Mouse (Mus musculus): ENCODE data around the gene Mpp6. TPM values are rescaled to one million over a fixed set of nuclear protein-coding genes. Genes with fewer than 3 reads are reported as not detected.
A peak's percentile ranks its signal among the peaks of the same experiment; 100 is the strongest.

Gene Mpp6
- 19.5 and 22.0 TPM in 2 replicates for polyA plus RNA-seq (2012; rRNA removed)

DNA sequence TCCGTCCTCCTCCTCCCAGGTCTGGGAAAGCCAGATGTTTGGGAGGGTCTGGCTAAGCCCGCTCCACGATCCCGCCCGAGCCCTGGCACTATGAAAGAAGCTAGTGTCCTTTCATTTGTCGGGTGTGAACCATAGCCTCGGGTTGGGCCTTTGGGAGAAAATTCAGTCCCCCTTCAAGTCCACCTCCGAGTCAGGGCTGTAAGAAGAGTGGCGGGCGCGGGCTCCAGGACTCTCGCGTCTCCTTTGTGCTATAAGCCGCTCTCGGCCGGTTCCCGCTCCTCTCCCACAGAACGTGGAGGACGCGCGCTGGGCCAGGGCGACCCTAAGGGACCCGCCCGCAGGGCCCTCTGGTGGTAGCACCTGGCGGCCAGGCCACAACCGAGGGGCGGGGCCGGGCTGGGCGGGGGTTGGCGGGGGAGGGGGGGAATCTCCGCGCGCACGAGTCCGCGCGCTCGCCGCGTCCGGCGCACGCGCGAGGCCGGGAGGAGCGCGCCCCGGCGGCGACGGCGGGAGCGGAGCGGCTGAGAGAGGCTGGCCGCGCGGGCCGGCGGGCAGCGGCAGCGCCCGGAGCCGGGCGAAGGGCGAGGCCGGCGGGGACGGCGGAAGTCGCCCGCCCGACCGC, at the start of gene Mpp6:
Mpp6 (plus strand) TSS at position 485 of the 622 bp plus-strand sequence.
- TF ChIP-seq CTCF (IDR thresholded peaks at IDR 0.05; ENCODE audit: borderline replicate concordance, extremely low read depth, insufficient read depth, insufficient read length) = peak; percentile 51; the same call in 1 of the 2 replicates
- TF ChIP-seq POLR2A (IDR thresholded peaks at IDR 0.05; ENCODE audit: borderline replicate concordance, extremely low read depth, insufficient read depth, insufficient read length, poor library complexity, severe bottlenecking) = peak; percentile 82
- DNase-seq (ENCODE audit: low read depth) = peak; percentile 92

DNA sequence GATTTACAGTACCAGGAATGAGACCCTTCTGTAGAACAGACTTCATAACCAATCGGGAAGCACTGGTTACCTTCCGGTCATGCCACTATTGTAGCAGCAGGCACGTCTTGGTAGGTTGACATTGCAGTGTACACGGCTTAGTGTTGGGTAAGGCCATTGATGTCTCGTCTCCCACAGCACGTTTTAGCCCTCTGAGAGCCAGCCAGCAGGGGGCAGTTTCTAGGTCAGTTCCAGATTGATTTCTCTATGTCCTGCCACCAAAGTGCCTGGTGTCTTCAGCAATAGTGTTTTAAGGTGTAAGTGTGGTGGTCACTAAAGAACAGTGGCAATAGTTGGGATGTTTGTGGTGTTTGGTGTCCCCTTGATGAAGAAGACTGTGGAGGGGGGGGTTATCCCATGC, 43.9 kb upstream of the Mpp6 start:
- TF ChIP-seq CTCF (IDR thresholded peaks at IDR 0.05; ENCODE audit: borderline replicate concordance, extremely low read depth, insufficient read depth, insufficient read length) (no peak), POLR2A (IDR thresholded peaks at IDR 0.05; ENCODE audit: borderline replicate concordance, extremely low read depth, insufficient read depth, insufficient read length, poor library complexity, severe bottlenecking) (no peak)
- DNase-seq (ENCODE audit: low read depth) = no peak

DNA sequence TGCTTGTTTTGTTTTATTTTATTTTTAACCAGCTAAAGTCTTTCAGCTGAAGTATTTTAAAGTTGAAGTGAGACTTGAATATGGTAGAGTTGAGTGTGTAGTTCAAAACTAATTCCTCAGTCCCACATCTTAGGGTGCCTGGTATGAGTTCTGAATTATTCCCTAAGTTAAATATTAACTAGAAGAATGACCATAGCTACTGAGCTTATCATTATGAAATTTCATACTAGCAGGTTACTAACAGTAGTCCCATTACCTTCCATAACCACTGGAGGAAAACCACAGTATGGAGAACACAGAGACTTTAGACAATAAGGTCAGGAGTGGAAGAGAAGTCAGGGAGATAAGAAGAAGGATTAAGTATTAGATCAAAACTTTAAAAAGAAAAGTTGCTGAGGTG, 41.6 kb upstream of the Mpp6 start:
- TF ChIP-seq POLR2A (IDR thresholded peaks at IDR 0.05; ENCODE audit: borderline replicate concordance, extremely low read depth, insufficient read depth, insufficient read length, poor library complexity, severe bottlenecking) (no peak), CTCF (IDR thresholded peaks at IDR 0.05; ENCODE audit: borderline replicate concordance, extremely low read depth, insufficient read depth, insufficient read length) (no peak)
- no peak for DNase-seq (ENCODE audit: low read depth)

DNA sequence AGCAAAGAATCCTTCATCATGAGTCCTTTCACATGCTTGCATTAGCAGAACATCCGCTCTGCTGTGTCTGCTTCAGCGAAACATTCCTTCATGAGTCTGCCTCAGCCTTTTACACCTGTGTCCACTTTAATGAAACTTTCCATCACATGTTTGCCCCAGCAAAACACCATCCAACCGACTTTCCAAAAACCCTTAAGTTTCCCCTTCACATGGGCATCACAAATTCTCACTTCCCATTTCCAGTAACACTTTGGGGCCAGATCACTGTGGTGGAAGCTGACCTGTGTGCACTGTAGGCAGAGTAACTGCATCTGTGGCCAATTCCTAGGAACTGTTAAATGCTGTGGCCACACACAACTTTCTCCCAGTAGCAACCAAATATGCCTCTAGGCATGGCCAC, 34.8 kb upstream of the Mpp6 start:
- no peak for DNase-seq (ENCODE audit: low read depth)
- TF ChIP-seq CTCF (IDR thresholded peaks at IDR 0.05; ENCODE audit: borderline replicate concordance, extremely low read depth, insufficient read depth, insufficient read length) (no peak), POLR2A (IDR thresholded peaks at IDR 0.05; ENCODE audit: borderline replicate concordance, extremely low read depth, insufficient read depth, insufficient read length, poor library complexity, severe bottlenecking) (no peak)

GRCm38 (mm10) chr6:50076473-50076872, 33.6 kb upstream of the Mpp6 start:
- no peak for TF ChIP-seq CTCF (IDR thresholded peaks at IDR 0.05; ENCODE audit: borderline replicate concordance, extremely low read depth, insufficient read depth, insufficient read length)
- no peak for TF ChIP-seq POLR2A (IDR thresholded peaks at IDR 0.05; ENCODE audit: borderline replicate concordance, extremely low read depth, insufficient read depth, insufficient read length, poor library complexity, severe bottlenecking)

DNA sequence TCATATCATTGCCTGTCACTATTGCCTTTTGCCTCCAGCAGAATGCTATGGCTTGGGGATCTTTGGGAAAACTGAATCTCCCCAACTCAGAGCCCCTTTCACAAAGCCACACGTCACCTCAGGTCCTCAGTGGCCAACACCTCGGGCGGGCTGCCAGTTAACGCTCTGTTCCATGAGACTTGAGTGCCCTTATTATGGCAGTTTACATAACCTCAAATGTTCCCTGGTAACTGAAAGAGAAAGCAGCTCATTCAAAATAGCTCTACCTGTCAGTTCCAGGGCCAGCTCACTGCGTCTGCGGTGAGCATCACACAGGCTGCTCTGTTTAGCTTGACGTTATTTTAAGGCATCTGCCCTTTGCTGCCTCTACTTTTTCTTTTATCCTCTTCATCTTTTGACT, 29.6 kb upstream of the Mpp6 start:
- TF ChIP-seq POLR2A (IDR thresholded peaks at IDR 0.05; ENCODE audit: borderline replicate concordance, extremely low read depth, insufficient read depth, insufficient read length, poor library complexity, severe bottlenecking) (no peak), CTCF (IDR thresholded peaks at IDR 0.05; ENCODE audit: borderline replicate concordance, extremely low read depth, insufficient read depth, insufficient read length) (no peak)

More at GRCm38 (mm10) chr6:50076473-50076872, 33.6 kb upstream of the Mpp6 start:
- DNase-seq (ENCODE audit: low read depth) = no peak

GRCm38 (mm10) chr6:50085206-50085605, 24.8 kb upstream of the Mpp6 start:
- no peak for DNase-seq (ENCODE audit: low read depth)
- TF ChIP-seq CTCF (IDR thresholded peaks at IDR 0.05; ENCODE audit: borderline replicate concordance, extremely low read depth, insufficient read depth, insufficient read length) (no peak), POLR2A (IDR thresholded peaks at IDR 0.05; ENCODE audit: borderline replicate concordance, extremely low read depth, insufficient read depth, insufficient read length, poor library complexity, severe bottlenecking) (no peak)

More for the DNA sequence above, 29.6 kb upstream of the Mpp6 start:
- DNase-seq (ENCODE audit: low read depth) = peak; percentile 13

DNA sequence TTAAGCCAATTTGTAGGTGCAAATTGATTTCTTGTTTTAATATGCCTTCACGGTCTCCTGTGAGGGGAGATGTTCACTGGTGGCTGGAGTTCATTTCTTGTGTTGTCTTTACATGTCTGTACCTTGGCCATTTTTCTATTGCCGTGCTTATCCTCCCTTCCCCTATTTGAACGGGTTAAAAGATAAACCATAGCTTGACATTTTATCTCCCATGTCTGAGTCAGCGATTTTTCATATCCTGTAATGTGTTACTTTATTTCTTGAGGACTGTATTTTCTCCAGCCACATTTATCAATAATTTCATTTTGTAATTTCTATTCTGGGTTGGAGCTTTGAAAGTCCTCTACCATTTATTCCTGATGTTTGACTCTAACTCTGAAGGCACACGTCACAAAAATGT, 20.7 kb upstream of the Mpp6 start:
- TF ChIP-seq CTCF (IDR thresholded peaks at IDR 0.05; ENCODE audit: borderline replicate concordance, extremely low read depth, insufficient read depth, insufficient read length) (no peak), POLR2A (IDR thresholded peaks at IDR 0.05; ENCODE audit: borderline replicate concordance, extremely low read depth, insufficient read depth, insufficient read length, poor library complexity, severe bottlenecking) (no peak)

DNA sequence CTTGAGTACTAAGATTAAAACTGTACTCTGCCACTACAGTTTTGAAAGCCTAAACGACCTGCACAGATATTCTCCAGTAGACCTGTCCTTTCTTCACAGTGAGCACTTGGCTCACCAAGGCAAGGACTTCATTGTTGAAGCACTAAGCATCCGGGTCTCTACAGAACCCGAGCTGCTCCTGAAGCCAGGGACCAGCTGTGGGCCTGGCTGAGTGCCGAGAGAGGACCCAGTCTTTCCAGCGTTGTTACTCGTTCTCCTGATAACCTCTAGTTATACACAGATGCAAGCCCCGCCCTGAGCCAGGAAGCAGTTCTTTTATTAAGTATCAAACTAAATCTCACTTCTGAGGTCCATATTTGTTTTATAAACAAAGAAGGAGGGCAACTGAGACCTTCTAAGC, 19.8 kb upstream of the Mpp6 start:
- TF ChIP-seq CTCF (IDR thresholded peaks at IDR 0.05; ENCODE audit: borderline replicate concordance, extremely low read depth, insufficient read depth, insufficient read length) (no peak), POLR2A (IDR thresholded peaks at IDR 0.05; ENCODE audit: borderline replicate concordance, extremely low read depth, insufficient read depth, insufficient read length, poor library complexity, severe bottlenecking) (no peak)
- no peak for DNase-seq (ENCODE audit: low read depth)

More for the DNA sequence above, 20.7 kb upstream of the Mpp6 start:
- DNase-seq (ENCODE audit: low read depth) = no peak

DNA sequence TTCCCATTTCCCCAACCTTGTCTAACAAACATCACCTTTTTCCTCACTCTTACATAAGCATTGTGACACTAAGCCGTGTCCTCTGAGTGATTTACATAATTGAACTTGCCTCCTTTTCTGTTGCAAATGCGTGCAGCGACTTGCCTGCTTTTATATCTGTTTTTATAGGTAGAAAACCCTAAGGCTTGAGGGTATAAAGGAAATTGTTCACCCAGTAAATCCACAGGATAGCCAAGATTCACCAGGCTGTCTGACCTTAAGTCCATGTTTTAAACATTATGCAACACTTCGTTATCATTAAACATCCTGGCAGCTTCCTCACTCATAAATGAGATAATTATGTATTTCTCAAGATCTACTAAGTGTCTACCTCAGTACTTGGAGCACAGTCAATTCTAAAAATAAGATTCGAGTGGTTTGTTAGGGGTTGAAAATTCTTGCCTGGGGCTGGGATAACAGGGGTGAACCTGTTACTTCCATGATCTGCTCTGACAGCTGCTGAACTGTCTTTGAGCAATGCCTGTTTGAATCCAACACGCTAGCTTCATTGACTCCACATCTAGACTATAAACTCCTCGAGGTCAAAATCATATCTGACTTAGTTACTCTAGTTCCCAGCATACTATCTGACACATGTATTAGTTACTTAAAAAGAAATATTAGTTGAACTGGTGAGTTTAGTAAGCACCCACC, 18.4 kb upstream of the Mpp6 start:
- DNase-seq (ENCODE audit: low read depth) = no peak
- TF ChIP-seq CTCF (IDR thresholded peaks at IDR 0.05; ENCODE audit: borderline replicate concordance, extremely low read depth, insufficient read depth, insufficient read length) = no peak
- no peak for TF ChIP-seq POLR2A (IDR thresholded peaks at IDR 0.05; ENCODE audit: borderline replicate concordance, extremely low read depth, insufficient read depth, insufficient read length, poor library complexity, severe bottlenecking)

DNA sequence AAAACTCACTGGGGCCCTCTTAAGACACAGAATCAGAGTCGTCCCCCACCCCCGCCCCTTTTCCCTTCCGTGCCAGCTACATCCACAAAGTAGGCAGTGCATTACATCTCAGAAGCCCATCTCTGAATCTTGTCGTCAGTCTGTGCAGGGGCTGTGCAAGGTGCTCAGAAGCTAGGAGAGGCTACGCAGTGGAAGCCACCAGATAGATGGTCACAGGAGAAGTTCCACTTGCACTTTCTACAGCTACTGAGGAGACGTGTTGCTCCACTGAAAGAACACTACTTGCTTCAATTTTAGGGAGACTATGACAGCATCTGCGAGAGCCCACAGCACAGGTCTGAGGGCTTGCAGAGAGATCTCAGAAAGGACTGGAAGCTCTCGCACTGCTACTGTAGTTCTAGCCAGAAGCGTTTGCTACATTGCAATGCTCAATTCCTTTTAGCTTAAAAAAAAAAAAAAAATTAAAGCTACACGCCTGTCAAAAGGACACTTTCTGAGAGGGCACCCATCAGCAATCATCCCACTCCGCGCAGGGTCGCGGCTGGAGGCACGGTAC, 762 bp upstream of the Mpp6 start:
- DNase-seq (ENCODE audit: low read depth) = peak; percentile 72
- TF ChIP-seq CTCF (IDR thresholded peaks at IDR 0.05; ENCODE audit: borderline replicate concordance, extremely low read depth, insufficient read depth, insufficient read length) = no peak
- TF ChIP-seq POLR2A (IDR thresholded peaks at IDR 0.05; ENCODE audit: borderline replicate concordance, extremely low read depth, insufficient read depth, insufficient read length, poor library complexity, severe bottlenecking) = no peak
